In genomic region chr9:70942686-70943333, GRCm38 (mm10) we compare ENCODE assay signal across 10 mouse cellular contexts. TPM values are rescaled to one million over a fixed set of nuclear protein-coding genes. Genes with fewer than 3 reads are reported as not detected.
A peak's percentile ranks its signal among the peaks of the same experiment; 100 is the strongest.
DNase-seq lines count a peak whose midpoint lies in the region; ATAC-seq and TF ChIP-seq lines count a peak whose summit lies in the region.
"Had no signal": no experiment of that assay in that cellular context is flagged by ENCODE, and none has a peak within 500 bp of the region (broad histone marks: within the 10 kb centered on the region; RNA-seq: fewer than 3 reads in every experiment).

No protein-coding gene starts in this region.

- H3K9me3 ChIP-seq in forebrain, embryonic 10.5 days = no peaks in the 10 kb centered on the region
- no peaks in the 10 kb centered on the region for H3K9me3 ChIP-seq in midbrain, embryonic 11.5 days (ENCODE audit: control insufficient read depth, low read length)

- no peak overlapping the region for H3K9ac ChIP-seq in midbrain, embryonic 11.5 days (ENCODE audit: low read length)

- DNase-seq in layer of hippocampus, adult 9-11 months = peak; percentile 56
- no peak for DNase-seq in layer of hippocampus, postnatal 25 days (ENCODE audit: extremely low spot score in 1 of 2, low spot score in 1 of 2)
- peak; percentile 67 to 72 for DNase-seq in heart, postnatal 10 days
- DNase-seq in forebrain, embryonic 10.5 days (ENCODE audit: extremely low spot score, low spot score) = no peak
- no peak for DNase-seq in midbrain, embryonic 11.5 days (ENCODE audit: low spot score, missing footprints)
- DNase-seq: thymus, adult 2 months had no signal

- TF ChIP-seq CTCF in bone marrow macrophage, adult 2 months (IDR thresholded peaks at IDR 0.05; ENCODE audit: low read depth, low read length) = no peak

- peaks cover 21% of the 10 kb centered on the region for H3K4me1 ChIP-seq in bone marrow macrophage, adult 2 months (ENCODE audit: control insufficient read depth, insufficient read depth, low read length)
- H3K4me1 ChIP-seq in forebrain, embryonic 10.5 days = peaks cover 12% of the 10 kb centered on the region
- no peaks in the 10 kb centered on the region for H3K4me1 ChIP-seq in midbrain, embryonic 11.5 days (ENCODE audit: control insufficient read depth, insufficient read depth, low read length)

- no peak overlapping the region for H3K4me2 ChIP-seq in midbrain, embryonic 11.5 days

- peak overlapping the region; percentile 84 for H3K27ac ChIP-seq in bone marrow macrophage, adult 2 months (ENCODE audit: insufficient read depth, low read depth, low read length)
- H3K27ac ChIP-seq in forebrain, embryonic 10.5 days = no peak overlapping the region
- no peak overlapping the region for H3K27ac ChIP-seq in midbrain, embryonic 11.5 days (ENCODE audit: low read depth, low read length)

- H3K27me3 ChIP-seq in forebrain, embryonic 10.5 days (ENCODE audit: poor library complexity, severe bottlenecking) = no peaks in the 10 kb centered on the region
- H3K27me3 ChIP-seq in midbrain, embryonic 11.5 days (ENCODE audit: control insufficient read depth, insufficient read depth, low read length) = no peaks in the 10 kb centered on the region

- no peaks in the 10 kb centered on the region for H3K36me3 ChIP-seq in forebrain, embryonic 10.5 days (replicated peaks)
- H3K36me3 ChIP-seq in midbrain, embryonic 11.5 days (ENCODE audit: control insufficient read depth, insufficient read depth, low read length) = no peaks in the 10 kb centered on the region

- peak; percentile 56; the same call in 1 of the 2 replicates for ATAC-seq in neutrophil, adult 5-6 weeks (ENCODE audit: extremely low read depth, insufficient number of reproducible peaks, low FRiP score, poor library complexity, severe bottlenecking)
- no peak for ATAC-seq in midbrain, embryonic 11.5 days (ENCODE audit: low FRiP score)

- intact Hi-C loops in heart, postnatal 10 days (cut with DNase I) = no loop called here

- TF ChIP-seq POLR2A in bone marrow macrophage, adult 2 months (IDR thresholded peaks at IDR 0.05; ENCODE audit: borderline replicate concordance, low read depth, low read length) = no peak

- WGBS in forebrain, embryonic 10.5 days = 85% methylated on average over 9 of the region's 9 CpGs
- WGBS in midbrain, embryonic 11.5 days = 88% methylated on average over 9 of the region's 9 CpGs

- H3K4me3 ChIP-seq in bone marrow macrophage, adult 2 months (ENCODE audit: insufficient read depth, low read length) = no peak overlapping the region
- no peak overlapping the region for H3K4me3 ChIP-seq in forebrain, embryonic 10.5 days
- no peak overlapping the region for H3K4me3 ChIP-seq in midbrain, embryonic 11.5 days (ENCODE audit: low read depth, low read length)

RNA-seq across cellular contexts. Expression of gene Lipc, which starts 9.2 kb away (rescaled TPM):
- under 1 TPM; 0.20 to 0.28 TPM for total RNA-seq in layer of hippocampus, postnatal 25 days (2021)
- polyA plus RNA-seq in bone marrow macrophage, adult 2 months (2012; ENCODE audit: insufficient read depth, insufficient read length, missing spikeins) = 0.32 TPM in 1 of 2 replicates, not detected in the other
- under 1 TPM in 1 of 2 experiments, not detected in 1; 0.27 TPM for total RNA-seq in heart, postnatal 10 days (2021)
- total RNA-seq in neutrophil, adult 5-6 weeks (2017) = 0.61 TPM in 1 of 2 replicates, not detected in the other
- not detected in 2 replicates for polyA plus RNA-seq in forebrain, embryonic 10.5 days (2016; fragmentation: Nextera tagmentation; extraction: Ambion mirVana)
- polyA plus RNA-seq in midbrain, embryonic 11.5 days (2014; fragmentation: Nextera tagmentation; extraction: Ambion mirVana) = not detected in 2 replicates
- total RNA-seq: midbrain, postnatal 0 days had no signal
- polyA plus RNA-seq: intestine, embryonic 14.5 days; midbrain, postnatal 0 days had no signal

Comparison
In these comparisons a context has a peak if more than half of its experiments do, and no peak if none do; other contexts are left out.
1. DNase-seq: peak in layer of hippocampus, adult 9-11 months (single experiment) and heart, postnatal 10 days (2 of 2); none in layer of hippocampus, postnatal 25 days (0 of 2), forebrain, embryonic 10.5 days (single experiment) and midbrain, embryonic 11.5 days (single experiment).